Mouse (Mus musculus) Patski (cell line): ENCODE results near the gene Gm13272. TPM values are rescaled to one million over a fixed set of nuclear protein-coding genes. Genes with fewer than 3 reads are reported as not detected.
"Not testable (repeated sequence)": the region's sequence is repeated elsewhere in the genome, so short reads cannot be mapped to it uniquely, and the experiment has no call there.

Source experiments
- ATAC-seq: fragments of 100-300 bp; one replicate; pipeline ENCODE4 v1.8.0; 2021
- CTCF ChIA-PET: fragments of 350-600 bp; sonication (Branson Sonifier 250); formaldehyde crosslinking; loops from one replicate; lab custom pipeline; 2022; ENCODE audit warnings: inconsistent platforms; lab: Charles Lee
- POLR2A ChIA-PET: fragments of 350-600 bp; sonication (Branson Sonifier 250); formaldehyde crosslinking; loops from one replicate; lab custom pipeline; 2022; ENCODE audit warnings: antibody characterized with exemption, inconsistent platforms; lab: Charles Lee
- DNase-seq: peaks from one replicate; pipeline ENCODE4 v3.0.0-alpha.2; 2011; ENCODE audit warnings: low read depth, low spot score
- H3K27me3 ChIP-seq: fragments of 371-371 bp; one replicate; pipeline ENCODE4 v1.5.1; 2021
- in situ Hi-C: fragments of 300-500 bp; cut with MboI; formaldehyde crosslinking; loops from 3 replicates; pipeline ENCODE4 v1.11.1; 2018; ENCODE audit warnings: low pct_unique_long_range_greater_than_20kb, mixed read lengths
- polyA plus RNA-seq: library from polyadenylated mRNA; unstranded; gene quantifications from one replicate; pipeline ENCODE4 v1.2.3, GENCODE M21; 2021

Gm13272 gene
- polyA plus RNA-seq, 1 experiment from 2014 or later, result not detected

DNA sequence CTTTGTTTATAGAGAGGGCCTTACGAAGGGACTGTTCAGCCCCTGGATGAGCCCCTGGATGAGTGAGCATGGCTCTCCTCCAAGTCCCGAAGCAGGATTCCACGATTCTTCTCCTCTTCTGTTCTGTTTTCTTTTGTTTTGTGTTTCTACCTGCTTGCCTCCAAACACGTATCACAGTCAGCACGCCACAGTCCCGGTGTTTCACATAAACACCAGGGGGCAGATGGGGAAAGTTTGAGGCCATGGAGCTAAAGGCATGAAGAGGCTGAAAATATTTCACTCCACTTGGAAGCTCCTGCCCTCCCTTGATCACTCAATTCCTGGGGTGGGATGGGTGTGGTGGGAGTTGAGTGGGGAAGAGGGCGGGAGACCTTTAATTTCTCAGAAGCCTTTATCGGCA lies 17.9 kb upstream of the Gm13272 start:
- in situ Hi-C loops, result loop anchor here (25.0 kb wide), 3 partner anchors 101 to 376 kb away; partner anchors contain the start of genes Ifna1 and Mtap
- H3K27me3 ChIP-seq, DNase-seq, CTCF ChIA-PET, POLR2A ChIA-PET, ATAC-seq: not testable (repeated sequence)

DNA sequence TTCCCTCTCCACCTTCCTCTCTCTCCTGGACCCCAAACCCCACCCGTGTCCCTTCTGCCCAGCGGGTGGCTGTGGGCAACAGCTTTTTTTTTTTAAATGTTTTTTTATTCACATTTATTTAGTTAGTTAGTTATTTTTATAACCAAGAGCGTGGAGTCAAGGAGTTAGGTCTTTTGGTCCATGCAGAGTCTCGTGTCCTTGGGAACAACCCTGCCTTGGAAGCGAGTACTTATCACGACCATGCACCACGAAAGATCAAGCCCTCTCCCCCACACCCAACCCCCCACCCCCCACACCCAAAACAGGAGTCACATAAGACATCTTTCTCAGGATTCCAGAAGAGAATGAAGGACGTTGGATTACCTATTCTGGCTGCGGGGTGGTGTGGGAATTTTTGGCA lies 17.3 kb upstream of the Gm13272 start:
- CTCF ChIA-PET, DNase-seq, ATAC-seq, H3K27me3 ChIP-seq, POLR2A ChIA-PET: not testable (repeated sequence)
- in situ Hi-C loops, result loop anchor here (25.0 kb wide), 3 partner anchors 100 to 375 kb away; partner anchors contain the start of genes Ifna1 and Mtap

DNA sequence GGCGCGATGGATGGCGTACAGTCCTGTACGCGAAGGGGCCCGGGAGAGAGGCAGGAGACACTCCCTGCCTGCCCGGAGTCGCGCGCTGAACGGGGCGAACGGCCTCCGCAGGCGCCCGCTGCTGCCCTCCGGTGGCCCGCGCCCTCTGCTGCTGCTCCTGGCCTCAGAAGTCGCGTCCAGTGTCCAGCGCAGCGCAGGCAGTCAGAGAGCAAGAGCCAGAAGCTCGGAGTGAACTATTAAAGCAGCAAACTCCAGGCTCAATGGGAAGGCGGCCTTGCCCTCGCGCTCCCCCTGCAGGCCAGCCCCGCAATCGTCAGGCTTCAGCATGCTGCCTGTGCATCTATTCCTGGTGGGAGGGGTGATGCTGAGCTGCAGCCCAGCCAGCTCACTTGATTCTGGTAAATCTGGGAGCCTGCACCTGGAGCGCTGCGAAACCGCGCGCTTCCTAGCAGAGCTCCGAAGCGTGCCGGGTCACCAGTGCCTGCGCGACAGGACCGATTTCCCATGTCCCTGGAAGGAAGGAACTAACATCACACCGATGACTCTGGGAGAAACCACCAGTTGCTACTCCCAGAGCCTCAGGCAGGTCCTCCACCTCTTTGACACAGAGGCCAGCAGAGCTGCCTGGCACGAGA lies 16.1 kb upstream of the Gm13272 start:
- in situ Hi-C loops, result loop anchor here (25.0 kb wide), 3 partner anchors 99 to 374 kb away; partner anchors contain the start of genes Ifna1 and Mtap
- H3K27me3 ChIP-seq, DNase-seq, POLR2A ChIA-PET, ATAC-seq, CTCF ChIA-PET: not testable (repeated sequence)

GRCm38 (mm10) chr4:88773534-88773933 lies 6.1 kb upstream of the Gm13272 start, which contains the start of gene Gm13290:
TSS of gene Gm13290 (plus strand) at chr4:88773834.
- ATAC-seq, DNase-seq, POLR2A ChIA-PET, H3K27me3 ChIP-seq, CTCF ChIA-PET: not testable (repeated sequence)
- in situ Hi-C loops, result loop anchor here (25.0 kb wide), 3 partner anchors 89 to 364 kb away; partner anchors contain the start of genes Ifna1 and Mtap

- DNase-seq, in situ Hi-C loops, ATAC-seq, POLR2A ChIA-PET, H3K27me3 ChIP-seq, CTCF ChIA-PET: not testable (repeated sequence)
Measured at GRCm38 (mm10) chr4:88776622-88777021, 3.0 kb upstream of the Gm13272 start, which contains the start of gene Gm13289. TSS of gene Gm13289 (plus strand) at chr4:88776922.

- POLR2A ChIA-PET, H3K27me3 ChIP-seq, CTCF ChIA-PET, DNase-seq, in situ Hi-C loops, ATAC-seq: not testable (repeated sequence)
Measured at GRCm38 (mm10) chr4:88780320-88780719, 670 bp downstream of the Gm13272 start.

- ATAC-seq, CTCF ChIA-PET, POLR2A ChIA-PET, DNase-seq, H3K27me3 ChIP-seq, in situ Hi-C loops: not testable (repeated sequence)
Measured at GRCm38 (mm10) chr4:88781831-88782230, 2.2 kb downstream of the Gm13272 start, which contains the start of gene Ifnz. TSS of gene Ifnz (plus strand) at chr4:88782131.

DNA sequence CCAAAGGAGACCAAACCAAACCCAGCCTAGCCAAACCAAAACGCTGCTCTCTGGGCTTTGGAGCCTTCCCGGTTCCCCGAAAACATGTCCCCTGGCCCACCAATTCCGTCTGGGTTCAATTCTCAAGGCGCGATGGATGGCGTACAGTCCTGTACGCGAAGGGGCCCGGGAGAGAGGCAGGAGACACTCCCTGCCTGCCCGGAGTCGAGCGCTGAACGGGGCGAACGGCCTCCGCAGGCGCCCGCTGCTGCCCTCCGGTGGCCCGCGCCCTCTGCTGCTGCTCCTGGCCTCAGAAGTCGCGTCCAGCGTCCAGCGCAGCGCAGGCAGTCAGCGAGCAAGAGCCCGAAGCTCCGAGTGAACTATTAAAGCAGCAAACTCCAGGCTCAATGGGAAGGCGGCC lies 2.7 kb downstream of the Gm13272 start:
- in situ Hi-C loops, CTCF ChIA-PET, H3K27me3 ChIP-seq, DNase-seq, ATAC-seq, POLR2A ChIA-PET: not testable (repeated sequence)

GRCm38 (mm10) chr4:88785409-88785808 lies 5.8 kb downstream of the Gm13272 start, which contains the start of gene Gm13276:
TSS of gene Gm13276 (plus strand) at chr4:88785709.
- CTCF ChIA-PET, POLR2A ChIA-PET, in situ Hi-C loops: not testable (repeated sequence)

GRCm38 (mm10) chr4:88788402-88788801 lies 8.8 kb downstream of the Gm13272 start, which contains the start of gene Gm13277:
TSS of gene Gm13277 (plus strand) at chr4:88788632.
- DNase-seq, H3K27me3 ChIP-seq, ATAC-seq, POLR2A ChIA-PET, in situ Hi-C loops, CTCF ChIA-PET: not testable (repeated sequence)

More at GRCm38 (mm10) chr4:88785409-88785808, 5.8 kb downstream of the Gm13272 start, which contains the start of gene Gm13276:
- ATAC-seq, DNase-seq, H3K27me3 ChIP-seq: not testable (repeated sequence)

GRCm38 (mm10) chr4:88791250-88791649 lies 11.6 kb downstream of the Gm13272 start, which contains the start of gene Gm13278:
TSS of gene Gm13278 (plus strand) at chr4:88791550.
- POLR2A ChIA-PET, DNase-seq, CTCF ChIA-PET, H3K27me3 ChIP-seq, in situ Hi-C loops, ATAC-seq: not testable (repeated sequence)

- DNase-seq, CTCF ChIA-PET, POLR2A ChIA-PET, H3K27me3 ChIP-seq, in situ Hi-C loops, ATAC-seq: not testable (repeated sequence)
Measured at GRCm38 (mm10) chr4:88793936-88794675, 14.5 kb downstream of the Gm13272 start, which contains the start of gene Gm13275. TSS of gene Gm13275 (plus strand) at chr4:88794487.

DNA sequence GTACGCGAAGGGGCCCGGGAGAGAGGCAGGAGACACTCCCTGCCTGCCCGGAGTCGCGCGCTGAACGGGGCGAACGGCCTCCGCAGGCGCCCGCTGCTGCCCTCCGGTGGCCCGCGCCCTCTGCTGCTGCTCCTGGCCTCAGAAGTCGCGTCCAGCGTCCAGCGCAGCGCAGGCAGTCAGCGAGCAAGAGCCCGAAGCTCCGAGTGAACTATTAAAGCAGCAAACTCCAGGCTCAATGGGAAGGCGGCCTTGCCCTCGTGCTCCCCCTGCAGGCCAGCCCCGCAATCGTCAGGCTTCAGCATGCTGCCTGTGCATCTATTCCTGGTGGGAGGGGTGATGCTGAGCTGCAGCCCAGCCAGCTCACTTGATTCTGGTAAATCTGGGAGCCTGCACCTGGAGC lies 17.4 kb downstream of the Gm13272 start, which contains the start of gene Gm13279:
Gm13279 (plus strand) TSS at position 301 of the 400 bp plus-strand sequence.
- CTCF ChIA-PET, ATAC-seq, DNase-seq, H3K27me3 ChIP-seq, in situ Hi-C loops, POLR2A ChIA-PET: not testable (repeated sequence)

GRCm38 (mm10) chr4:88799365-88799764 lies 19.7 kb downstream of the Gm13272 start, which contains the start of gene Gm13285:
TSS of gene Gm13285 (plus strand) at chr4:88799665.
- CTCF ChIA-PET, H3K27me3 ChIP-seq, ATAC-seq, in situ Hi-C loops, DNase-seq, POLR2A ChIA-PET: not testable (repeated sequence)
